Mouse (Mus musculus): ENCODE results near the gene Phlda1.

GRCm38 (mm10) chr10:111516172-111516588 is 10.1 kb downstream of the Phlda1 start:
- no peak for TF ChIP-seq CTCF (IDR thresholded peaks at IDR 0.05)
- peak; percentile 49; the same call in 1 of the 2 replicates for TF ChIP-seq POLR2A (IDR thresholded peaks at IDR 0.05; ENCODE audit: insufficient read depth, low read depth, low read length)

Measured in heart, adult 2 months (tissue).